Mouse (Mus musculus) small intestine, adult 2 months (tissue): ENCODE data around the gene Tcp1.

Experiments
- CTCF ChIP-seq: fragments of 200-500 bp; IDR thresholded peaks from 2 replicates; pipeline ENCODE4 v1.5.1; 2012; ENCODE audit warnings: low read depth, mild to moderate bottlenecking, control low read depth, inconsistent platforms, low read length, moderate library complexity, mixed read lengths; ENCODE audit not compliant: insufficient replicate concordance, insufficient read length; ENCODE audit errors: extremely low read depth
- POLR2A ChIP-seq: fragments of 200-500 bp; IDR thresholded peaks from 2 replicates; pipeline ENCODE4 v1.6.1; 2012; ENCODE audit warnings: low read depth, mild to moderate bottlenecking, control low read depth, inconsistent platforms, low read length, moderate library complexity

- TF ChIP-seq CTCF (no peak), POLR2A (peak; percentile 60)
These were observed 531 bp downstream of the Tcp1 start, which contains the start of gene Mrpl18 for GRCm38 (mm10) chr17:12915881-12916583.
